Mouse (Mus musculus) liver, adult 2 months (tissue): Measurements from ENCODE around the gene Zcchc14.

Source experiments
- CTCF ChIP-seq: fragments of 200-500 bp; IDR thresholded peaks from 2 replicates; pipeline ENCODE4 v1.5.1; 2011; ENCODE audit warnings: low read depth, low read length, control low read depth
- POLR2A ChIP-seq: fragments of 200-500 bp; IDR thresholded peaks from 2 replicates; pipeline ENCODE4 v1.6.1; 2011; ENCODE audit warnings: low read length, control low read depth; ENCODE audit not compliant: insufficient read depth; ENCODE audit errors: extremely low read depth

DNA sequence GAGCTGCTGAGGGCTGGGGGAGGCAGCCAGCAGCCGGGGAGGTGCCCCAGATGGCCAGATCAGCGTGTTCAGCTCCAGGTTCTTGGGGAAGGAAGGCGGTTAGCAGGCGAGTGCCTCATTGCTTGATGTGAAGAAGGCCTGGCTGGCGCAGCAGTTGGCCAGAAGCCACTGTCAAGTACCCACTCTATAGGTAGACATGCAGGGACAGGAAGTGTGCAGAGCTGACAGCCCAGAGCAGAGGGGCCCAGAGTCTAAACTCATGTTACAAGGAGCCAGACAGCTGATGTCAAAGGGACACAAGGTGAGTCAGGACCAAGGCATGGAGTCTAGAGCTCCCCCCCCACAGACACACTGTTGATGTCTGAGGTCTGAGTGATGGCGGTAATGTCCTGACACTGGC, 102.6 kb downstream of the Zcchc14 start:
- TF ChIP-seq POLR2A (no peak), CTCF (no peak)
